Mouse (Mus musculus) megakaryocyte progenitor cell, adult 5-6 weeks (primary cell): ENCODE results near the gene Taok3. TPM values are rescaled to one million over a fixed set of nuclear protein-coding genes. Genes with fewer than 3 reads are reported as not detected.

Experiments used
- ATAC-seq: replicated peaks from 2 replicates; pipeline ENCODE4 v1.8.0; 2016; ENCODE audit warnings: mild to moderate bottlenecking, moderate TSS enrichment, inconsistent platforms; ENCODE audit not compliant: poor library complexity
- total RNA-seq, 2 experiments: library from RNA; stranded (forward) in 1 of 2; stranded (reverse) in 1 of 2; fragments of 157-497, 149-512 nt in 1 of 2; fragments of 200-1000 nt in 1 of 2; gene quantifications; 2 replicates each; pipeline versions ENCODE4 v1.2.3 to v1.2.4; 2015 to 2017

Taok3 gene
- total RNA-seq, 2 experiments from 2014 or later = 43.6 to 66.8 TPM

DNA sequence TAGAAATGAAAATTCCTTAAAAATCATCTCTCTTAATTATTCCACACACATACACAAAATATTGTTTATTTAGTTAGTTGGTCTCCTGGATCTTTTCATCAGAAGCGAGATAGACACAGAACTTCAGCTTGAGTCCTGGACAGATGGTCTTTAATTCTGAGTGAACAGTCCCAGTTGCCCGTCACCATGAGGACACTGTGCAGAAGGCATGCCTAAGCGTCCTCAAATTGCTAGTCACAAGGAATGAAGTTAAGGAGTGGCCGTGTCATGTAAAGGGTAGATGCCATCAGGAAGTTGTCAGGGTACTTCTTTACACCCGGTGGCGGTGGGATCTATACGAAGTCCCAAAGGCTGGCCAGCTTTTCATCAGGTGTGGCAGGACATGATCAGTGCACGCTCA is 19.9 kb downstream of the Taok3 start:
- ATAC-seq = no peak

DNA sequence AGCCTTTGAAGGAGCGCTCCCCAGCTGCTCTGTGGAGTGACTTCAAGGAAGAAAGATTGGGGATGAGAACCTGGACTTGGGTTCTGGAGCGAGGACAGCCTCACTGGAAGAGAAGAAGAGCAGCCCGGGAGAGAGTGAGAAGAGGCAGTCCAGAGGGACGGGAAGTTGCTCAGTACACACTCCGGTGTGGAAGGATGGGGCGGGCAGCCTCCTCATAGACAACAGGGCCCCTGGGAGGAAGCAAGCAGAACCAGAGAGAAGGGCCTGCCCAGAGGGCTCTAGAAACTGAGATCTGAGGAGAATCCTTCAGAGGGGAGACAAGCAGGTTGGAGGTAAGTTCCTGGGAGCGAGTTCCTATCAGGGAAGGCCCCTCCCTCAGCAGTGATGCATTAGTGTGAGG is 20.4 kb downstream of the Taok3 start:
- ATAC-seq = no peak

DNA sequence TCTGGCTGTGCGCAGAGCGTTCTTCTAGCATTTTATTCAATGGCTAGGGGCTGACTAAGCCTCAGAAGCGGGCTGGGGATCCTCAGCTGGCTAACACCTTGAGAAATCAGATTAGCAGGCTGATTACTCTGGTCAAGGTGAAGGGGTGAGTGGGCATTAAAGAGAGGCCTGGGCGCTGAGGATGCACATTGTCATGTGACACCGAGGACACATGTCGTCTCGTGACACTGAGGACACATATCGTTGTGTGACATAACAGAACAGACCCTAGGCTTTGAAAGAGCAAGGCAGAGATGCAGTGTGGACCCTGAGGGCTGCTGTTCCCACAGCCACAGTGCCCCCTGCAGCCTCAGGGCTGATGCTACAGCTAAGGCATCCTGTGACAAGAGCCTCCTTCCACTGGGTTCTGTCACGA is 23.8 kb downstream of the Taok3 start:
- peak; percentile 70 for ATAC-seq

DNA sequence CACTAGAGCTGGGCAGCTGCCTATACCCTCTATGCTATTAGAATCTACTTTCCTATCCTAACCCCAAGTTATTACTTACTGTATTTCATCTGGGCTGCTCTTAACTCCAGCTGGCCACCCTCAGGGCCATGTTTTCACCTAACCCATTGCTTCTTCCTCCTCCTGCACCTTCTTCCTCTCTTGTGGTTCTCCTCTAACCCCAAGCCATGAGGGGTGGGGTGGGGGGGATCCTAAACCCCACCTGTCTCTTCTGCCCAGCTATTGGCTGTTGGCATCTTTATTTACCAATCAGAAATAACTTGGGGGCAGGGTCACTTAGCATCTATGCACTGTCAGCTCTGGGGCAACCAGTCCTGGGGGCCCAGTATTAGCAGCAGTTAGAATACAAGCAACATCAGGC is 26.2 kb downstream of the Taok3 start:
- ATAC-seq = peak; percentile 40

DNA sequence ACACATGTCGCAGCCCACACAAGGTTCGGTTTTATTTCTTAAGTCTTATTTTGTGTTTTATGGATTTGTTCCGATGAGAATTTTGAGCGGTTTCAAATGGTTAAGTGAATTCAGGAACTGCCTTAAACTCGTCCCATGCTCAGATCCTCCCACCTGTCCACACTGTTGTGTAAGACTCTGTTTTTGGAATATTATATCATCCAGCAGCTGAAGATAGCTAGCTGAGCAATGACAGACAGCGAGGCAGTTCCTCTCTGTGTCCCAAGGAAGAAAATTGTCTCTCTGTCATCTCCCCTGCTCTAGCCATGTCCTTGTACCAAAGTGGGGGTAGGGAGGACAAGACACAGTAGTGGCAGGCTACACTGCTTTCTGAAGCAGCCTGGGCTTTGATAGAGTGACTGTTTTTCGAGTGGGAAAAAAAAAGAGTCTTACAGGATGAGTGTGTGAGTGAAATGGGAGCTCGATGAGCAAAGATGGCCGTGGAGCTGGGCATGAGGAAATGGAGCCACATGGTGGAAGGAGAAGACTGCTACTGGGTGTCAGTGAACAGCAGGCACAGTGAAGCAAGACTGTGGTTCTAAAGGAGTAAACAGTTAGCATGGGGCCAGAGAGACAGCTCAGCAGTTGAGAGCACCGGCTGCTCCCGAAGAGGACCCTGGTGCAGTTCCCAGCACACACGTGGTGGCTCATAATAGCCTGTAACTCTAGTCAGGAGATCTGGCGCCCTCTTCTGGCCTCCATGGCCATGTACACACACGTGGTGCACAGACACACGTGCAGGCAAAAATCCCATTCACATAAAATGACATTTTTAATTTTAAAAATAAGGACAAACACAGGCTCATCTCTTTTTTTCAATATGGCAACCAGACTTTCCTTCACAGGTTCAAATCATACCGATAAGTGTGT is 27.5 kb downstream of the Taok3 start:
- peak; percentile 29 for ATAC-seq

DNA sequence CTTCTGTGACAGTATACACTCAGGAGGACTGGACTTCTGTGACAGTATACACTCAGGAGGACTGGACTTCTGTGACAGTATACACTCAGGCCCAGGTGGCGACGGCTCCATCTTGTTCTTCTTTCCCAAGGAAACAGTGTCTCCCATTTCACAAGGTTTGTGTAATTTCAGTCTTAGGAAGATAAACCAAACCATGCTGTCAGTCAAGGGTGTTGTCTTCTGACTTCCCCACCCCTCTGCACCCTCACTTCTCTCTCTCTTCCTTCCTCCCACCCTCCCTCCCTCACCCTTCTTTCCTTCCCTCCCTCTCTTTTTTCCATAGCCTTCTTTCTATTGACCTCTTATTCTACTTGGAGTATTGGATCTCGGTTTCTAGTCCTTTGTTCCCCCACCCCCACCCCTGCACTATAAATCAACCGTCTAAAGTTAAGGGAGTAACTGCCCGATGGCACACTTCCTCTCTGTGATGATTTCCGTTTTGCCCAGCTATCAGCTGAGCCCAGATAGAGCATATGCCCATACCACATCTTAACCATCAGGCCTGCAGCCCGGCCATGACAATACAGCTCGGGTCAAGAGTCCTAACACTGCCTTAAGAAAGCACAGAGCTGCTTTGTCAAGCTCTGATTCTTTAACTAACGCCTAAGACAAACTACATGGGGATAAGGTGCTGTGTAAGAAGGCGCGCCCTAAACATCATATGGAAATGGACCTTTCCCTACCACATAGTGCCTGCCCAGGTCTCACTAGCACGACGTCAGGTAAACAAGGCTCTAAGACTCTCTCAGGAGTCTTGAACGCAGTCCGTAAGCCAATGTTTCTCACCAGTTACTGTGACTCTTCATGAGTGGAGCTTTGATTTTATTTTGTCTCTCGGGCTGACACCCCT is 29.4 kb downstream of the Taok3 start:
- peak; percentile 71 for ATAC-seq

DNA sequence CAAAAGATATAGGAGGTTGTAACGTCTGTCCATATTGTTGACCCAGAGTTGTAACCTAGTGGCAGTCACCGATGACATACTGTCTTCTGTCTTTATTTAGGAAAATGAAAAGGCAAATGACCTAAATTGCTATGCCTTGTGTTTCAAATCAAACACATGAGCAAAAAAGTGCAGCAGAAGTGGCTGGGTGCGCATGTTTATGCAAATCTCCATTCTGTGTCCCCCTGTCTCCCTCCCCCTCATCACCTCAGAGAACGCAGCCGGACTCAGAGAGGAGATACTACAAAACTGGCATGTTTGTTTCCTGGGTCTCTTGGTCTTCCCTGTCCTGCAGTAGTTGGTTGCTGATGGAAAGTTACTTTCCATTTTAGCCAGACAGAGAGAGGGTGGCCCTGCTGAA is 30.1 kb downstream of the Taok3 start:
- no peak for ATAC-seq

DNA sequence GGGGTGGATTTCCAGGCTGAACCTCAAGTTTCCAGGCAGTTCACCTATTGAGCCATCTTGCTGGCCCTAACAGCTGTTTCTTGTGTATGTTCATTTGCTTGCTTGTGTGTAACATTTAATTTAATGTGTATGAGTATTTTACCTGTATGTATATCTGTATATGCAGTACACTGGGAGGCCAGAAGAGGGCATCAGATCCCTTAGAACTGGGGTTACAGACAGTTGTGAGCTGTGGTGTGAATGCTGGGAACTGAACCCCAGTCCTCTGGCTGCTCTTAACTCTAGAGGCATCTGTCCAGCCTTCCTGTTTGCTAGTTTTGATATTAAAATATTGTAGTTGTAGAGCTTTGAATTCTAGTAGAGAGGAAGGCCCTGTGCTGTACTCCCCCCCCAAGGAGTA is 33.0 kb downstream of the Taok3 start:
- ATAC-seq = no peak

DNA sequence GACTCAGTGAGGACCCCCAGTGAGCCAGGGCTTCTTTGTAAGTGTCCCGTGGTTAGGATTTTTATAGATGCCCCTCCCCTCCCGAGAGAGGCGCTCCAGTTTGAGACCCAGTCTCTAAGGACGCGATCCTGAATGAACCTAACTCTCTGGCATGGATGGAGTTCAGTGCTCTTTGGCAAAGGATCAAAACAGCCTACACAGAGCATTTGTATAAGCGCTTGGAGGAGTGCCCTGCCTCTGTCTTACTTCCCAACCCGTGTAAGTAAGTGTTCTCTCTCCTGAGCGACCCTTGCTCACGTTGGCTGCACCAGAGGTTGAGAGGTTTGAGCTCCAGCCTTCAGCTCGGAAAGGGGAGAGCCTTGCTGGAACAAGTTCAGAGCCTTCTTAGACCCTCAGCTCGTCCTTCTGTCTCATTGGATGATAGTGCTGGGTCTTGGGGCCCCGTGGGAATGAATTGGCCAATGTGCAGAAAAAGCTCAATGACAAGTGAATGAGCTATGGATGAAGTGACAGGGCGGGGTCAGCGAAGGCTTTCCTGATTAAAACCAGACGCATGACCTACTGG is 33.7 kb downstream of the Taok3 start:
- no peak for ATAC-seq

DNA sequence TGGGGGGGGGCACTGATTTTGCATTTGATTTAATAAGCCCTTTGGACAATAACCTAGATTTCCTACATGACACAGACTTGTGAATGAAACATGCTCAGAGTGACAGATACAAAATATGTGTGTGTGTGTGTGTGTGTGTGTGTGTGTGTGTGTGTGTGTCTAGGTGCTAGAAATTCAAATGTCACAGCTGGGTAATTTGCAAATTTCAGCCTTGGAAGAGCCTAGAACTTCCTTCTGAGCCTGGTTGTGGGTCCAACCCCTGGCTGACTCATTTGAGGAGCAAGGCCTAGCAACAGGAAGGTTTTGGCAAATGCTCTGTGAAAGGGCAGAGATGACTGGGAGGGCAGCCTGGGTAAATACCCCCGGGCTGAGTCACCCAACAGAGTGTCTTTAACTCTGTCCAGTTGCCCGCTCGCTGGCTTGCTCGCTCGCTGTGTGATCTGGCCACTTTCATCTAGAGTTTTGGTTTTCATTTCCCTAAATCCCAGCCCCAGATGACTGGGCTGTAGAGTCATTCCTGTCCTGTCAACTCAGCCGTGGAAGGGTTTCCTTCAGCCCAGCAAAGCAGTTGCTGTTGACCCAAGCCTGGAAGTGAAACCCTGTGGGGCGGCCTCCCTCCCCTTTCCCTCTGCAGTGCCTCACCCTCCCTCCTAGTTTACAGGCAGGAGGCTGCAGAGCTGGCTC is 38.5 kb downstream of the Taok3 start:
- peak; percentile 77 for ATAC-seq

DNA sequence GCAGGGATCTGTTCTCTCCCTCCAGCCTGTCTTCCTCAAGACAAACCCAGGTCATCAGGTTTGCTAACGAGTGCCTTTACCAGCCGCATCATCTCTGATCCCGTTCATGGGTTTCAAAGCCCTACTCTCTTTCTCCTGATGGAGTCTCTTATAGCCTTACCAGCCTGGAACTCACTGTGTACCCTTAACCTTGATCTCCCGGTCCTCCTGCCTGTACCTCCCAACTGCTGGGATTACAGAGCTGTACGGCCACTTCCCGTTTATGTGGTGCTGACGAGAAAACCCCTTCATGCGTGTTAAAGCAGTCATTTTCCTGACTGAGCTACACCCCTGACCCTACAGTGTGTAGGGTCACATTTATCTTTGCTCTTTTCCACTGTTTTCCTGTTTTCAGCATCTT is 39.4 kb downstream of the Taok3 start:
- 0 out of 2 replicates have a peak, but pooled peaks have one; percentile 21 for ATAC-seq

DNA sequence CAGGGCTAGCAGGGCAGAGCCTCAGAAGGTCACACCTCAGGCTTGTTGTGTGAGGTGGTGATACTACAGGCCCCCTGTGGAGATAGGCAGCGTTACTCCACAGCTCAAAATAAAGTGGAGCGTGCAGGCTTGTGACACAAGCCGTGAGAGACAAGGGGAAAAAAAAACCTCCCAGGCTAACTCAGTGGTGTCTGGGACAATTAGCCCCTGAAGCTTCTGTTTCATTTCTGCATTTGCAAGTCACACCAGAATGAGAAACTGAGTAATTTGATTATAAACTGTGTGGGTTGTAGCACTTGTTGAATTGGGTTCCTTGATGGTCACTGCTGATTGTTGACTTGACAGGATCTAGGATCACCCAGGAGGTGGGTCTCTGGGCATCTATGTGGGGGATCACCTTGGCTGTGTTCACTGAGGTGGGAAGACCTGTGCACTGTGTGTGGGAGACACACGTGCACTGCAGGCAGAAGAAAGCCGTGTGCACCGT is 39.9 kb downstream of the Taok3 start:
- ATAC-seq = peak; percentile 47

DNA sequence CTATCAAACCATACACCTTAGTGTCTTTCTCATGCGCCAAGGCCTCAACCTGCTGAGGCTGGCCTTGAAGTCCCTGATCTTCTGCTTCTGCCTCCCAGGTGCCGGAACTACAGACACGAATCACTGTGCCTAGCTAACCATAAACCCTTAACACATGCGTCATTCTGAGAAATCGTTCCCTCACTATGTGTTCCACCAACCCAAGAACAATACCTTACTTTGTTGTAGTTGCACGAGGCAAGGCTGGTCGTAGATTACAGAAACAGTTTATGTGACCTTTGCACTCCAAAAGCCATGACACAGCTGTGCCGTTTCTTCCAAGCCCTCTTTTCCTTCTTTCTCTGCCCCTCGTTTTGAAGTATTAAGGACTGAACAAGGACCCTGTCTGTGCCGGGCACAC is 40.6 kb downstream of the Taok3 start:
- ATAC-seq = no peak

DNA sequence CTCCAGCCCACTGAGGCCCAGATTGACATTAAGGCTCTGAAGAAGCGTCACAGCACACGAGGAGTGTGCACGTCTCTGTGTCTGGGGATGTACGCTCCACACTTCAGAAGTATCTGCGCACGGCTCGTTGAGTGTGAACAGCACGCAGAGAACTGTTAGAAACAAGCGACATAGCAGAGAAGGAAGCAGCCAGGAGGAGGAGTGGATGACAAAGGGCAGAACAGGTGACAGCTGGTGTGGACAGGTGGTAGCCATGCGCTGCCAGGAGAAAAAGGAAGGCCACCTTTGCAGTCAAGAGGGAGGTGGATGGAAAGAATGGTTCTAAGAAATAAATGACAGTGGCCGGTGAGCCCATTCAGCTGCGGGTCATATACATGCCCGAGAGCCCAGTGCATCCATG is 43.9 kb downstream of the Taok3 start:
- ATAC-seq = no peak

DNA sequence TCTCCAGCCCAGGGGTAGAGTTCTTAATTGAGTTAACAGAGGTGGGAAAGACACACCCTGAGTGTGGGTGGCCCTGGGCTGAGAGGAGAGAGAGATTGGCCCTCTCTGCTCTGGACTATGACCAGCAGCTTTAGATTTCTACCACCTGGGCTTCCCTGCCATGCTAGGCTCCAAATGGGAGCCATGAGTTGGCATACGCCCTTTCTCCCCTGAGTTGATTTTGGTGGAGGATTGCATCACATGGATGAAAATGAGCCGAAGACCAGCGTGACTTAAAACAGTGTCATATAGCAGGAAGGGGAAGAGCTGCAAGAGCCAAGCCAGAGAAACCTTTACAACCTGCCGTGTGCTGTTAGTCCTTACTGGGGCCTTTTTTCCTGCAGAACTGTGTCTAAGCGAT is 44.6 kb downstream of the Taok3 start:
- ATAC-seq = peak; percentile 60

DNA sequence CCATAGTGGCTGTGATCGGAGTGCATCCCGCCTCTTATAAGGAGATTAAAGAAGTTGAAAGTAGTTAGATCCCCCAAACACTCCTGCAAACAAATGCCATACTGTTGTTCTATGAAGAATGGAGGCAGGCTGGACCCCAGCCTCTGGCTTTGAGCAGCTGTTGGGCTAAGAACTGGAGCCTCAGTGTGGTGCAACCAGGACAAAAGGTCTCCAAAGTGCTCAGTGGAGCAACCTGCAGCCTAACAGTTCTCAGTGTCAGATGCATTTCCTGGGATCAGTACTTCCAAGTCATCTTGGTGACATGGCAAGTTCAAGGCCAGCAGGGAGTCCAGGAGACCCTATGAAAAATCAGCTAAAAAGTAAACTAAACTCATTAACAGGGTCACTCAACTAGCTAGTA is 45.0 kb downstream of the Taok3 start:
- no peak for ATAC-seq

DNA sequence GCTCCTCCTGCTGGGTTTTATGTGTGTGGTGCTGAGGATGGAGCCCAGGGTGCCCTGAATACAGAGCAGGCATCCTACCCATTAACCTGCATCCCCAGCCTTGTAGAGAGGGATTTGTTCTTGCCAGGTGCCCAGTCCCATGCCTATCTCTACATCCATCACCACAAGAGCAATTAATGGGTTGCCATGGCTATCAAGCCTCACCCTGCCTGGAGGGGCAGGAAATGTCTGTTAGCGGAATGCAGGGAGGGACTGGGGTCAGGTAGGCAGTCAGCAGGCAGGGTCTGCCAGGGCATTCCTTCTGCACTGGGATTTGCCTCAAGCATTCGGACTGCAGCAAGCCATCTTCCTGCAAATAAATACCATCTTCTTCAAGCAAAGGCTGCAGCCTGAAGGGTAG is 46.0 kb downstream of the Taok3 start:
- no peak for ATAC-seq

DNA sequence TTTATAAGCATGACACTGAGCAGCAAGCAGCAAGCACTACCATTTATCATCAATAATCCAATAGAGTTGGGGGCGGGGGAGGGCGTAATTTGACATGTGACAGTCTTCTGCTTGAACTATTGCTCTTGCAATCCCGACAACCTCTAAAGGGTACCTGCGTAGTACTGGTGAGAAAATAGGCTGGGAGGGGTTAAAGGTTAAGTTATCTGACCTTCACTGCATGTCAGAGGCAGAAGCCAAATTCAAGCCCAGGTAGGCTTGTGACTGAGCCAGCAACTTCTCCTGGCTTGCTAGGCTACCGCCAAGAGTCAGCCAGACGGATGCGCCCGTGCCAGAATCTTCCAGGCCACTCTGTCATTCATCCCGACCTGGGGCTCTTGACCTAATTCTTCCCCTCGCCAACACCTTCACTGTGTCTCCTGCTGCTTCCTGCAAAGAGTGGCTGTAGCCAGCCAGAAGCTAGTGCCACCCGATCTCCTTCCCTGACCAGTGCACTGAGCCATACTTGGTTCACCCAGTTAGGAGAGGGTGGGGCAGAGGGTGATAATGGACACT is 47.0 kb downstream of the Taok3 start:
- no peak for ATAC-seq

DNA sequence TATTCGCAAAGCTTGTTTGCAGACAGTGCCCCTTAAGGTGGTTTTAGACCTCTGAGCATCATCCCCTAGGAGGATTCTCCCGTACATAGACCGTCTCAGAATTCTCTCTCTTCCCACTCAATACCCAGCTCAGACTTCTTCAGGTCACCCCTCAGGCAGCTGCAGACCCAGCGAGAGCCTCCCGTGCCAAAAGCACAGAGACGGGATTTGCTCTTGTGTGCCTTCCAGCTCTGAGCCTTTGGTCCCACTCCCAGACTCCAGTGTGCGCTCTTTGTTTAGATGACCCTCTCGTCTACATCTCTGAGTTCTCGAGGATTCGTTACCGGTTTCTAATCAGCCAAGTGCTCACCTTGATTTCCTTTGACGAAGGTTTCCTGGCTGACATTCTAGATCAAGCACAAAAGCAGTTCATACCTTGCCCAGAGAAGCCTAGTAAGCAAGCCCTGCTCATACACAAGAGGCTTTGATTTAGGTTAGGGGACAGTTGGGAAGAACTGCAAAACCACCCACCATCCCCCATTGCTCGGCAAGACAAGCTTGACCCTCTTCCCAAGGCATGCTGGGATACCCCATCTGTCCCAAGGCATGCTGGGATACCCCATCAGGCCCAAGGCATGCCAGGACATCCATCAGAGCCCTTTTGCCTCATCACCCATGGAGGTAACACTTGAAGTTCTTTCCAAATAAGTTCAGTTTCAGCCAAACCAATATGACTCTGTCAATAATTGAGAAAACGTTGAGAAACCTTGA is 48.6 kb downstream of the Taok3 start:
- no peak for ATAC-seq

DNA sequence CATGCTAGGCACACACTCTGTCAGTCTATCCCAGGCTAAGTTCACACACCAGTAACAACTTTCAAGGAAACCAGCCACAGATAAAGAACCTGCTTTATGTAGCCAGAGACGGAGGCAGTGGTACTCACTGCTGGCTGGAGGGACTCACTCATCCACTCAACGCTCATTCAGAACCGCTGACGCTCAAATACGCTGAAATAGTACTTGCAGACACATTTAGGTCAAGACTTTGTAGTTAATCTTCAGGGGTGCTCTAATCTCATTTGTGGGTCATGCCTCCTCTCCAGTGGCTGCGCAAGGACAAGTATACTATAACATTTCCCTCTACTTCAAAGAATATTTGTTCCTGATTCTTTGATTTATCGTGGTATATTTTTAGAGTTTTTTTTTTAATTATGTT is 54.1 kb downstream of the Taok3 start:
- ATAC-seq = no peak
